Mouse (Mus musculus): ENCODE results near the gene Ackr2. TPM values are rescaled to one million over a fixed set of nuclear protein-coding genes. Genes with fewer than 3 reads are reported as not detected.
A peak's percentile ranks its signal among the peaks of the same experiment; 100 is the strongest.

Gene Ackr2
- total RNA-seq, 2 experiments from 2014 or later, result 0.90 to 1.6 TPM

DNA sequence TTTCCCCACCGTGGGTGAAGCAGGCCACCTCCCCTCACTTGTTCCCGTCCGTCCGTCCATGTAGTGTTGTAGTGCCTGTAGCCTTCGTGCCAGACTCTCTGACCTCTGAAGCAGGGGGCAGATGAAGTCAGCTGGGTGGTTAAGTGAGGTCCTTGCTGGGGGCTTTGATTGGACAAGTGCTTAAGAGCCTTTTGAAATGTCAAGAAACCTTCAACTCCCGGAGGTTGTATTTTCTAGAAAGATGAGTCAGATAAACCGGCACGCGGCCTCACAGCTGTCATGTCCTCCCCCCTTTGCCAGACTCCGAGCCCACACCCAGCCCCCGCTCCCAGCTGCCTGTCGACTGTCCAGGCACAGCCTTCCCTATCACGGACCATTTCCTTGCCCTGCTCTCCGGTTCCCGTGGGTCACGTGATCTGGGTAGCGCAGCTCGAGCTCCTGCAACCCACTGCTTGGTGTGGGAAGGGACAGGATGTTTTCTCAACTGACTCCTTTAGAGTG, 7.7 kb upstream of the Ackr2 start:
- peak; percentile 39 to 57 for DNase-seq (ENCODE audit: low spot score in 2 of 2)

DNA sequence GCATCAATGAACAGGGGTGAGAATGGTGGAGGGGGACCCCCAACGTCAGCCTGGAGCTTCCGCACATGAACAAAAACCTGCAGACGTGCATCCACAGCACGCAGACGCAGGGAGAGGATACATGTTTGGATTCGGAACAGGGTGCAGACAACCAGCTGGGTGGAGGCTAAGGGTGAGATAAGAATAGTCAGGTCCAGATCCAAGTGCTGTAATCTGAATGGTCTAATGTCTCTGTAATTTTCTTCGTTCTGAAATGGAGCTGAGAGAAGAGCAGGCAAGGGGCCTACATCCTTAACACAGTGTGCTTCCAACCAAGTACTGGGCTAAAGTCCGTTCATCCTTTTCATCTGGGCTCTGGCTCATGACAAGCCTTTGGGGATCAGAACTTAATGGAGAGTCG, 6.9 kb upstream of the Ackr2 start:
- DNase-seq (ENCODE audit: low spot score in 2 of 2), result no peak

DNA sequence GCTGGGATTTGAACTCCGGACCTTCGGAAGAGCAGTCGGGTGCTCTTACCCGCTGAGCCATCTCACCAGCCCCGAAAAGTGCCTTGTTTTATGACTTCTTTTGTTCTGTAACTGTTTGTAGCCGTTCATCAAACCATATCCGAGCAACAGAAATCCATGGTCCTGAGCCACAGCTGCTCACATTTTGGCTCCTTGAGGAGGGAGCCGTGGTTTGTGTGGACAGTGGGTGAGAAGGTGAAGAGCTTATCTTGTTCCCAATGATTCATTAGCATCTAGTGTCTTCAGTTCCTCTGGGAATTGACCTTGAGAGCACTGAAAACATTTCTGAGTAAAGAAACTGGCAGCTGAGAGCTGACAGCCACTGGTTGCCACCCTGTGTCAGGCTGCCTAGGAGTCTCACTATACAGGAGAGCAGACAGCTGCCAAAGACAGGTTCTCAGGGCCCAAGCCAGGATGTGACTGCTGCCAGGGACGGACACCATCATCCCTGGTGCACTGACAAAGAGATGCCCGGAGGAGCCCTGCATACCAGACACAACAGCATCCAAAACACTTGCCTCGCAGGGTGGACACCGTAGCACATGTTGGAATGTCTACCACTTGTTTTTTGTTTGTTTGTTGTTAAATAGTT, 6.0 kb upstream of the Ackr2 start:
- DNase-seq (ENCODE audit: low spot score in 2 of 2), result no peak

GRCm38 (mm10) chr9:121894447-121894846, 3.7 kb upstream of the Ackr2 start:
- DNase-seq (ENCODE audit: low spot score in 2 of 2), result no peak

- no peak for DNase-seq (ENCODE audit: low spot score in 2 of 2)
Observed at GRCm38 (mm10) chr9:121895392-121895993, 2.7 kb upstream of the Ackr2 start.

- DNase-seq (ENCODE audit: low spot score in 2 of 2), result no peak
Observed at GRCm38 (mm10) chr9:121896820-121897219, 1.3 kb upstream of the Ackr2 start.

GRCm38 (mm10) chr9:121899306-121899705, 1.2 kb downstream of the Ackr2 start:
- DNase-seq (ENCODE audit: low spot score in 2 of 2), result no peak

- DNase-seq (ENCODE audit: low spot score in 2 of 2), result no peak
Observed at GRCm38 (mm10) chr9:121900282-121900855, 2.2 kb downstream of the Ackr2 start.

DNA sequence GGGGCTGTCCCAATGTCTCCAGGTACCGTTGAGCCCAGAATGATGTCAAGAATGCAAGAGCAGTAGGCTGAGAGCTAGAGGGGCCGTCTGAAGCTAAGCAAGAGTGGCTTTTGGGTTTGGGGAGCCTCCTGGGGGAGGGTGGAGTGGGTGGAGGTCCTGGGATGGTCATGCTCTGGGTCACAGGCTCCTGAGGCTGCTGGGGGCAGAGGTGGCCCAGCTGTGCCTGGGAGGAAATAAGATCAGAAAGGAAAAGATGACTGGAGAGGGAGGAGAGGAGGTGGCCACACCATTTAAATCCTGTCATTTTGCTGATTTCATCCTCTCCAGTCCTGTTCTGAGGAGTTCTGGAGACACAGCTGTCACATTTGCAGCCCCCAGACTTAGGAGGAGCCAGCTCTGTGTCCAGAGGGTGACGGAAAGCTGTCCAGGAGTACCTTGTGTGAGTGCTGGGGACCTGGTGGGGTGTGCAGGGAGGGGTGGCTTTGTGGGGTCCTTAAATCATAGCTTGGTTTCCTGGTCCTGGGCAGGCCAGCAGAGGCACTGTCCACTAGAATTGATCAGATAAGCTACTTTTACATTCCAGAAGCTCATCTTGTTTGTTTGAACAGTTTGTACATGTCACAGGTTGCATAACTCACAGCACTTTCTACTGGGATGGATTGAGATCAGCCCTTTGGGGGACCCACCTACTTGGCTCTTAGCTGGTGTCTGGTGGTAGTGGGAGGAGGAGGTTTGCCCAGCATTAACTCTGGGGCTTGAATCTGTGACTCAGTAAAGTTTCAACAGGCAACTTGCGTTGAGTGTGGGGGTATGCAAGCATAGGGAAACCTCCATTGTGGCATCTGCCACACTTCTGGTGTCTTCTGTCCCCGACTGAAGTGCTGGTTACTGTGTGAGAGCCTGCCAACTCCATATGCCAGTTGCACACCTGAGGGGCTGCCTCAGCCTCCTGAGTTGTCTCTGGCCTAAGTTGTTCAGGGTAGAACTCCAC, 3.9 kb downstream of the Ackr2 start:
- DNase-seq (ENCODE audit: low spot score in 2 of 2), result no peak

- no peak for DNase-seq (ENCODE audit: low spot score in 2 of 2)
Observed at GRCm38 (mm10) chr9:121903476-121904305, 5.5 kb downstream of the Ackr2 start.

DNA sequence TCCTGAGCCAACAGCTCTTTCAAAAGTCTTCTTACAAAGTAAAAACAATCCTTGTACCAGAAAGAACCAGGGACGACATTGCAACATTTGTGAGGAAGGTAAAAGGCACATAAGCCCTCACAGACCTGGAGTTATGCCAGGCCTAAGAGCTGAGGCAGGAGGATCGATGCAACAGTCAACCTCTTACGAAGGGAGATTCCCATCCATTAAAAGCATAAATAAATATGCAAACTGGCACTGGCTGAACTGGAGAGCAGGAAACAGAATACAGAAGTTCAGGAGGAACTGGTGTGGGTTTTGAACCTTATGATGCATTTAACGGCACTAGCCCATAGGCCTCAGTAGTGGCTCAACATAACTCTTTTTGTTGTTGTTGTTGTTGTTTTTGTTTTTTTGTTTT, 6.2 kb downstream of the Ackr2 start:
- DNase-seq (ENCODE audit: low spot score in 2 of 2), result no peak

GRCm38 (mm10) chr9:121904946-121905345, 6.8 kb downstream of the Ackr2 start:
- no peak for DNase-seq (ENCODE audit: low spot score in 2 of 2)

GRCm38 (mm10) chr9:121905556-121906185, 7.5 kb downstream of the Ackr2 start:
- DNase-seq (ENCODE audit: low spot score in 2 of 2), result no peak

- DNase-seq (ENCODE audit: low spot score in 2 of 2), result no peak
Observed at GRCm38 (mm10) chr9:121906456-121906855, 8.3 kb downstream of the Ackr2 start.

DNA sequence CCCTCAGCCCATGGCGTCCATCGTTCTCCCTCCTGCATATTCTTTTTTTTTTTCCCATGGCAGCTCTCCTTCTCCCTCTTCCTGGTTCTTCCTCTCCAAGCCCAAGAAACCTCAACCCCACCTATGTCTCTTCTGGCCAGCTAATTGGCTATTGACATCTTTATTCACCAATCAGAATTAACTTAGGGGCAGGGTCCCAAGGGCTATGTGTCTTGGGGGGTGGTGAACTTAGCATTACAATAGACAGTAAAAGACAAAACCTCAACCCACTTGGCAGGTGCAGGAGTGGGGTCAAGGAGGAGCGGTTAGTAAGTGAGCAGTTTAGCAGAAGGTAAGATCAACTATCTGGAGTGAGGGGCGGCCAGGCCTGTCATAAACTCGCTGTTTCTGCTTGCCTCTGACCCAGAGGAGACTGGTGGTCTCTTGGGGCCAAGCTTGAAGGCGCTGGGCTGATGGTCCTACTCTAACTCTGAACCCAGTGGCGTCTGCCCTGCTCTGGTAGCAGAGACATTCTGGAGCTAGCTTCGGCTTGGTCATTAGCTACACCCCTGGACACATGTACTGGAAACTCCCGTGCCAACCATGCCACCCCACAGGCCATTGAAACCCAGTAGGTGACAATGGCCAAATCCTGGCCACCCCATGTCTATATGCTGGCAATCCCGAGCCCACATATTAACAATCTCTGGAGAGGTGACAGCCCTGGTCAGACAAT, 9.4 kb downstream of the Ackr2 start:
- no peak for DNase-seq (ENCODE audit: low spot score in 2 of 2)

DNA sequence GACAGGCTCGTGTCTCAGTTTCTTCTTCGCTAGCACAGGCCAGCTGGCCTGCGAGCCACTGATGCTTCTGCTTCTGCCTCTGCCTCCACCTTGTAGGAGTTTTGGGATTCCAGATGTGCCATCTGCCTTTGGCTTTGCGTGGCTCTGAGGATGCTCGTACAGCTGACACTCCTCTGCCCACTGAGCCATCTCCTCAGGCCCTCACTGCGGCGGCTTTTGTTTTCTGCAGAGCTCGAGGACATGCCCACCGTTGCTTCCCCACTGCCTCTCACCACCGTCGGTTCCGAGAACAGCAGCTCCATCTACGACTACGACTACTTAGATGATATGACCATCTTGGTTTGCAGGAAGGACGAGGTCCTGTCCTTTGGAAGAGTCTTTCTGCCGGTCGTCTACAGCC, 10.2 kb downstream of the Ackr2 start:
- no peak for DNase-seq (ENCODE audit: low spot score in 2 of 2)

DNA sequence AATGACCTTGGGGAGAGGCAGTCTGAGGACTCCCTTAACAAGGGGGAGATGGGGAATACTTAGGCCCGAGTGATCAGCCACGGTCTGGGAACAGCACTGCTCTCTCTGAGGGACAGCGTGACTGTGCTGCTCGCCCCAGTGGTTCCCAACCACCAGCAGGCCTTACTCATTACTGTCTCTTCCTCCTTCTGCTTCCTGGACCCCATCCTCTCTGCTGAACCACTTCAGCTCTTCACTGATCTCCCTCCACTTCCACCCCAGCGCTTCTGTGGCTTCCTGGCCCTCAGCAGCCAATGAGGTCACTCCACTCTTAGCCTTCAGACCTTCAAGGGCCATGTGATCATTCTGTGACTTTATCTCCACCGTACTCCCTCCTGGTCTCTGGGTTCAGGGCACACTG, 11.5 kb downstream of the Ackr2 start:
- DNase-seq (ENCODE audit: low spot score in 2 of 2), result no peak

GRCm38 (mm10) chr9:121911196-121911595, 13.0 kb downstream of the Ackr2 start:
- no peak for DNase-seq (ENCODE audit: low spot score in 2 of 2)

DNA sequence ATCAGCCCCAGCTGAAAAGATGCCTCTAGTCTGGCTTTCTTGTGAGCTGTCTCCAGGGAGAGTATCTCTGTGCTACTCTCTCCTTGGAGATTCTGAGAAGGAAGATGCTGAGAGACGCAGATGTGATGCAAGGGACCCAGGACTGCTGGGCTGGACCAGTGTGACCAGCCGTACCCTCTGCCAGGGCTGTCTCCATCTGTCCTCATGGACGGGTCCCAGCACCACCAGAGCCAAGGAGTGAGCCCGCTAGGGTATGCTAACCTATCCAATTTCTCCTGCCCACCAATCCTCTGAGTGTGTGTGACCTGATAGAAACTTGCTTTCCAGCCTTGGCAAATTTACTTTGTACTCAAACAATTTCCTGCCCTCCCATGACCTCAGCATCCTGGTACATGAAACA, 14.6 kb downstream of the Ackr2 start:
- DNase-seq (ENCODE audit: low spot score in 2 of 2), result no peak
